In genomic region chr19:26608434-26608812, GRCm38 (mm10) we compare ENCODE assay signal across 8 mouse cellular contexts. TPM values are rescaled to one million over a fixed set of nuclear protein-coding genes. Genes with fewer than 3 reads are reported as not detected.
DNase-seq lines count a peak whose midpoint lies in the region; TF ChIP-seq lines count a peak whose summit lies in the region.

No protein-coding gene starts in this region.

- no peak for TF ChIP-seq POLR2A in kidney, adult 2 months (IDR thresholded peaks at IDR 0.05; ENCODE audit: low read depth, low read length)

- no peaks in the 10 kb centered on the region for H3K9me3 ChIP-seq in embryonic facial prominence, embryonic 10.5 days

- H3K27me3 ChIP-seq in kidney, adult 2 months (replicated peaks; ENCODE audit: control insufficient read depth, insufficient read depth, low read length): no peaks in the 10 kb centered on the region
- peaks cover 55% of the 10 kb centered on the region for H3K27me3 ChIP-seq in embryonic facial prominence, embryonic 10.5 days (replicated peaks; ENCODE audit: low read depth, poor library complexity, severe bottlenecking)

- peaks cover 3% of the 10 kb centered on the region; the same call in 1 of the 2 replicates for H3K4me1 ChIP-seq in kidney, adult 2 months (ENCODE audit: control insufficient read depth, insufficient read depth, low read length)
- peaks cover 43% of the 10 kb centered on the region for H3K4me1 ChIP-seq in embryonic facial prominence, embryonic 10.5 days

- 41% methylated on average over 7 of the region's 7 CpGs for WGBS in kidney, adult 2 months
- 4% methylated on average over 7 of the region's 7 CpGs for WGBS in embryonic facial prominence, embryonic 10.5 days

- no peak overlapping the region for H3K4me3 ChIP-seq in kidney, adult 2 months (ENCODE audit: insufficient read depth, low read depth, low read length)
- H3K4me3 ChIP-seq in embryonic facial prominence, embryonic 10.5 days: peak overlapping the region; percentile 79

- peak overlapping the region; percentile 33; the same call in 1 of the 2 replicates for H3K27ac ChIP-seq in kidney, adult 2 months (ENCODE audit: insufficient read depth, low read depth, low read length)
- no peak overlapping the region for H3K27ac ChIP-seq in embryonic facial prominence, embryonic 10.5 days (replicated peaks)

- no peak for TF ChIP-seq CTCF in kidney, adult 2 months (conservative IDR thresholded peaks at IDR 0.05; ENCODE audit: insufficient read depth, insufficient read length, low read depth, low read length)

- peak; percentile 65 for DNase-seq in kidney, adult 2 months
- no peak for DNase-seq in kidney, postnatal 4 days
- no peak for DNase-seq in embryonic facial prominence, embryonic 10.5 days (ENCODE audit: low spot score)
- peak; percentile 35 to 38 for DNase-seq in kidney, adult 8-10 months
- DNase-seq in neural tube, embryonic 10.5 days (ENCODE audit: extremely low spot score, low spot score): peak; percentile 26
- no peak for DNase-seq in spleen, adult 12 weeks (ENCODE audit: low spot score)
- DNase-seq in frontal cortex, postnatal 25 days (ENCODE audit: low spot score in 2 of 2): no peak
- no peak for DNase-seq in cerebellum, postnatal 4 days (ENCODE audit: low spot score in 2 of 2)

- H3K36me3 ChIP-seq in kidney, adult 2 months (ENCODE audit: control insufficient read depth, insufficient read depth, low read length): no peaks in the 10 kb centered on the region; the same call in 1 of the 2 replicates
- no peaks in the 10 kb centered on the region for H3K36me3 ChIP-seq in embryonic facial prominence, embryonic 10.5 days (replicated peaks)

RNA-seq across cellular contexts. Expression of gene Smarca2, which starts 3.6 kb away (rescaled TPM):
- polyA plus RNA-seq in kidney, adult 2 months (2012; rRNA removed): 34.3 and 45.6 TPM in 2 replicates
- polyA plus RNA-seq in embryonic facial prominence, embryonic 10.5 days (2016; fragmentation: Nextera tagmentation; extraction: Ambion mirVana): 39.2 and 49.0 TPM in 2 replicates

Comparison
In these comparisons a context has a peak if more than half of its experiments do, and no peak if none do; other contexts are left out.
1. DNase-seq: peak in kidney, adult 2 months (single experiment), kidney, adult 8-10 months (2 of 2) and neural tube, embryonic 10.5 days (single experiment); none in kidney, postnatal 4 days (0 of 2), embryonic facial prominence, embryonic 10.5 days (single experiment), spleen, adult 12 weeks (single experiment), frontal cortex, postnatal 25 days (0 of 2) and cerebellum, postnatal 4 days (0 of 2).